Mouse (Mus musculus) bone marrow, adult 2 months (tissue): ENCODE measurements around the gene Dnah14.
A peak's percentile ranks its signal among the peaks of the same experiment; 100 is the strongest.

Experiments
- CTCF ChIP-seq: fragments of 200-500 bp; IDR thresholded peaks from 2 replicates; pipeline ENCODE4 v1.5.1; 2011; ENCODE audit warnings: low read length, control low read depth; ENCODE audit not compliant: control insufficient read depth, insufficient read depth
- POLR2A ChIP-seq: fragments of 200-500 bp; IDR thresholded peaks from 2 replicates; pipeline ENCODE4 v1.6.1; 2011; ENCODE audit warnings: low read depth, mild to moderate bottlenecking, control low read depth, low read length, borderline replicate concordance; ENCODE audit not compliant: control insufficient read depth

DNA sequence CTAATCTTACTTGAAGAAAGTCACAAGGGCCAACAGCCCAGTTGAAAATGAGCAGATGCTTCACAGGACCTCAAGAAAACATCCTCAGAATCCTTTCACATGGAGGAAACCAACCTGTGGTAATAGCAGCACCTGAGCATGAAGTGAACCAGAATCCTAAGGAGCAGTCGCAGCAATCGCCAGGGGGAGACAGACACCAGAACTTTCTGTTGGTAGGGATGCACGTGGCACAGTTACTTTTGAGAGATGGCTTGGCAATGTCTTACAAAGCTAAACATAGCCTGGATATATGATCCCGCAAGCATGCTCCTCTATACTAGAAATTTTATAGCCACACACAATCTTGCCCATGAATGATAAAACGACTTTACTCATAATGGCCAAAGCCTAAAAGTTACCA is 152.3 kb downstream of the Dnah14 start:
- TF ChIP-seq POLR2A = no peak
- TF ChIP-seq CTCF = peak; percentile 52
